Mouse (Mus musculus) liver, embryonic 14.5 days (tissue): ENCODE data around the gene Selplg.

Experiments used
- CTCF ChIP-seq: IDR thresholded peaks from 2 replicates; pipeline ENCODE4 v1.5.1; 2016; ENCODE audit warnings: antibody characterized with exemption, low read depth, control low read depth
- EP300 ChIP-seq: IDR thresholded peaks from 2 replicates; pipeline ENCODE4 v1.6.1; 2016; ENCODE audit warnings: antibody characterized with exemption, low read depth

- TF ChIP-seq EP300 (no peak), CTCF (no peak)
These were observed 13.2 kb upstream of the Selplg start for GRCm38 (mm10) chr5:113845627-113846026.
